Mouse (Mus musculus): Measurements from ENCODE around the gene Gnptg.

The Gnptg gene

GRCm38 (mm10) chr17:25239695-25240636, at the start of gene Gnptg, which contains the start of gene Tsr3:
Gnptg (minus strand) TSS chr17:25240124.
Tsr3 (plus strand) TSS chr17:25240170.
- peak; percentile 89 for DNase-seq (ENCODE audit: low spot score)

GRCm38 (mm10) chr17:25288842-25289241, 48.9 kb upstream of the Gnptg start:
- no peak for DNase-seq (ENCODE audit: low spot score)

GRCm38 (mm10) chr17:25285033-25285432, 45.1 kb upstream of the Gnptg start:
- DNase-seq (ENCODE audit: low spot score), result peak; percentile 58

- DNase-seq (ENCODE audit: low spot score), result peak; percentile 77
These were observed 42.2 kb upstream of the Gnptg start for GRCm38 (mm10) chr17:25282133-25282532.

- no peak for DNase-seq (ENCODE audit: low spot score)
These were observed 35.9 kb upstream of the Gnptg start for GRCm38 (mm10) chr17:25275833-25276232.

- no peak for DNase-seq (ENCODE audit: low spot score)
These were observed 34.8 kb upstream of the Gnptg start, which contains the start of gene Ube2i for GRCm38 (mm10) chr17:25274571-25275346. Ube2i (minus strand) TSS chr17:25274622.

- DNase-seq (ENCODE audit: low spot score), result peak; percentile 94
These were observed 34.0 kb upstream of the Gnptg start for GRCm38 (mm10) chr17:25273706-25274501.

- DNase-seq (ENCODE audit: low spot score), result peak; percentile 92
These were observed 33.2 kb upstream of the Gnptg start for GRCm38 (mm10) chr17:25272951-25273705.

GRCm38 (mm10) chr17:25272326-25272725, 32.4 kb upstream of the Gnptg start:
- DNase-seq (ENCODE audit: low spot score), result no peak

GRCm38 (mm10) chr17:25270795-25271335, 30.9 kb upstream of the Gnptg start:
- no peak for DNase-seq (ENCODE audit: low spot score)

GRCm38 (mm10) chr17:25264453-25264852, 24.5 kb upstream of the Gnptg start:
- DNase-seq (ENCODE audit: low spot score), result no peak

- no peak for DNase-seq (ENCODE audit: low spot score)
These were observed 17.9 kb upstream of the Gnptg start for GRCm38 (mm10) chr17:25257804-25258261.

GRCm38 (mm10) chr17:25256140-25256754, 16.3 kb upstream of the Gnptg start, which contains the start of gene Baiap3:
Baiap3 (minus strand) TSS chr17:25256364.
- DNase-seq (ENCODE audit: low spot score), result no peak

GRCm38 (mm10) chr17:25255110-25255509, 15.2 kb upstream of the Gnptg start:
- DNase-seq (ENCODE audit: low spot score), result no peak

- no peak for DNase-seq (ENCODE audit: low spot score)
These were observed 13.8 kb upstream of the Gnptg start for GRCm38 (mm10) chr17:25253760-25254159.

- no peak for DNase-seq (ENCODE audit: low spot score)
These were observed 12.7 kb upstream of the Gnptg start for GRCm38 (mm10) chr17:25252643-25253042.

- DNase-seq (ENCODE audit: low spot score), result no peak
These were observed 10.4 kb upstream of the Gnptg start for GRCm38 (mm10) chr17:25250181-25250835.

GRCm38 (mm10) chr17:25248033-25248750, 8.3 kb upstream of the Gnptg start:
- no peak for DNase-seq (ENCODE audit: low spot score)

- no peak for DNase-seq (ENCODE audit: low spot score)
These were observed 4.3 kb upstream of the Gnptg start for GRCm38 (mm10) chr17:25244239-25244638.
